Mouse (Mus musculus): ENCODE results near the gene Olfr31. TPM values are rescaled to one million over a fixed set of nuclear protein-coding genes. Genes with fewer than 3 reads are reported as not detected.

The Olfr31 gene
- total and polyA plus RNA-seq, 2 experiments, result not detected

- Histone ChIP-seq H3K27ac (replicated peaks; ENCODE audit: insufficient read depth, low read depth, low read length) (no peak overlapping the region), H3K79me2 (ENCODE audit: control insufficient read depth, insufficient read depth, low read length) (no peaks in the 10 kb centered on the region), H3K4me3 (ENCODE audit: insufficient read depth, low read depth, low read length) (no peak overlapping the region), H3K27me3 (ENCODE audit: control insufficient read depth, insufficient read depth, low read length) (no peaks in the 10 kb centered on the region), H3K36me3 (ENCODE audit: control insufficient read depth, insufficient read depth, low read length) (no peaks in the 10 kb centered on the region), H3K4me1 (ENCODE audit: control insufficient read depth, insufficient read depth, low read length) (no peaks in the 10 kb centered on the region), H3K9ac (ENCODE audit: low read depth, low read length) (no peak overlapping the region)
- WGBS, result 95% methylated on average over 7 of the region's 7 CpGs
- DNase-seq (ENCODE audit: extremely low read depth, low read depth, low spot score), result no peak
- TF ChIP-seq CTCF (IDR thresholded peaks at IDR 0.05; ENCODE audit: low read depth, low read length), result no peak
- no peak for TF ChIP-seq POLR2A (IDR thresholded peaks at IDR 0.05; ENCODE audit: extremely low read depth, insufficient read depth, low read length)
These were observed 30.6 kb downstream of the Olfr31 start for GRCm38 (mm10) chr14:14353081-14353732.

GRCm38 (mm10) chr14:14353740-14354510 lies 31.3 kb downstream of the Olfr31 start:
- H3K27ac ChIP-seq (replicated peaks; ENCODE audit: insufficient read depth, low read depth, low read length), result no peak overlapping the region
- no peaks in the 10 kb centered on the region for H3K36me3 ChIP-seq (ENCODE audit: control insufficient read depth, insufficient read depth, low read length)
- WGBS, result 93% methylated on average over 8 of the region's 8 CpGs
- H3K27me3 ChIP-seq (ENCODE audit: control insufficient read depth, insufficient read depth, low read length), result no peaks in the 10 kb centered on the region
- no peak for DNase-seq (ENCODE audit: extremely low read depth, low read depth, low spot score)
- TF ChIP-seq POLR2A (IDR thresholded peaks at IDR 0.05; ENCODE audit: extremely low read depth, insufficient read depth, low read length), result no peak
- no peak for TF ChIP-seq CTCF (IDR thresholded peaks at IDR 0.05; ENCODE audit: low read depth, low read length)
- H3K79me2 ChIP-seq (ENCODE audit: control insufficient read depth, insufficient read depth, low read length), result no peaks in the 10 kb centered on the region
- no peaks in the 10 kb centered on the region for H3K4me1 ChIP-seq (ENCODE audit: control insufficient read depth, insufficient read depth, low read length)
- no peak overlapping the region for H3K9ac ChIP-seq (ENCODE audit: low read depth, low read length)
- H3K4me3 ChIP-seq (ENCODE audit: insufficient read depth, low read depth, low read length), result no peak overlapping the region

- Histone ChIP-seq H3K4me3 (ENCODE audit: insufficient read depth, low read depth, low read length) (no peak overlapping the region), H3K9ac (ENCODE audit: low read depth, low read length) (no peak overlapping the region), H3K79me2 (ENCODE audit: control insufficient read depth, insufficient read depth, low read length) (no peaks in the 10 kb centered on the region), H3K4me1 (ENCODE audit: control insufficient read depth, insufficient read depth, low read length) (no peaks in the 10 kb centered on the region), H3K36me3 (ENCODE audit: control insufficient read depth, insufficient read depth, low read length) (no peaks in the 10 kb centered on the region), H3K27me3 (ENCODE audit: control insufficient read depth, insufficient read depth, low read length) (no peaks in the 10 kb centered on the region), H3K27ac (replicated peaks; ENCODE audit: insufficient read depth, low read depth, low read length) (no peak overlapping the region)
- TF ChIP-seq POLR2A (IDR thresholded peaks at IDR 0.05; ENCODE audit: extremely low read depth, insufficient read depth, low read length) (no peak), CTCF (IDR thresholded peaks at IDR 0.05; ENCODE audit: low read depth, low read length) (no peak)
- no peak for DNase-seq (ENCODE audit: extremely low read depth, low read depth, low spot score)
- 97% methylated on average over 13 of the region's 13 CpGs for WGBS
These were observed 32.1 kb downstream of the Olfr31 start for GRCm38 (mm10) chr14:14354511-14355359.

- WGBS, result 93% methylated on average over 8 of the region's 8 CpGs
- Histone ChIP-seq H3K4me1 (ENCODE audit: control insufficient read depth, insufficient read depth, low read length) (no peaks in the 10 kb centered on the region), H3K9ac (ENCODE audit: low read depth, low read length) (no peak overlapping the region), H3K36me3 (ENCODE audit: control insufficient read depth, insufficient read depth, low read length) (no peaks in the 10 kb centered on the region), H3K27ac (replicated peaks; ENCODE audit: insufficient read depth, low read depth, low read length) (no peak overlapping the region), H3K79me2 (ENCODE audit: control insufficient read depth, insufficient read depth, low read length) (no peaks in the 10 kb centered on the region), H3K4me3 (ENCODE audit: insufficient read depth, low read depth, low read length) (no peak overlapping the region), H3K27me3 (ENCODE audit: control insufficient read depth, insufficient read depth, low read length) (no peaks in the 10 kb centered on the region)
- TF ChIP-seq POLR2A (IDR thresholded peaks at IDR 0.05; ENCODE audit: extremely low read depth, insufficient read depth, low read length) (no peak), CTCF (IDR thresholded peaks at IDR 0.05; ENCODE audit: low read depth, low read length) (no peak)
- DNase-seq (ENCODE audit: extremely low read depth, low read depth, low spot score), result no peak
These were observed 32.7 kb downstream of the Olfr31 start for GRCm38 (mm10) chr14:14355360-14355646.

Other genes starting within 250 kb of the Olfr31 start
- 120 and 122 TPM in 2 replicates for gene Psmd6, start 201.8 kb upstream of the Olfr31 start, total RNA-seq (2014; rRNA removed)
- 36.6 and 43.5 TPM in 2 replicates for gene Psmd6, start 201.8 kb upstream of the Olfr31 start, polyA plus RNA-seq (2012; rRNA removed)
- not detected in 2 replicates for gene Olfr720, start 136.0 kb upstream of the Olfr31 start, total RNA-seq (2014; rRNA removed)
- gene Olfr720, start 136.0 kb upstream of the Olfr31 start, polyA plus RNA-seq (2012; rRNA removed), result not detected in 2 replicates
- gene Il3ra, start 23.4 kb downstream of the Olfr31 start, total RNA-seq (2014; rRNA removed), result 1.6 and 1.9 TPM in 2 replicates
- gene Il3ra, start 23.4 kb downstream of the Olfr31 start, polyA plus RNA-seq (2012; rRNA removed), result 6.4 and 9.7 TPM in 2 replicates
- not detected in 2 replicates for gene Olfr721-ps1, start 78.5 kb downstream of the Olfr31 start, total RNA-seq (2014; rRNA removed)
- not detected in 2 replicates for gene Olfr721-ps1, start 78.5 kb downstream of the Olfr31 start, polyA plus RNA-seq (2012; rRNA removed)